Mouse (Mus musculus) c-Kit-negative CD71-positive TER-119-positive erythroid progenitor cells, embryonic 14.5 days (primary cell): ENCODE data around the gene Slc16a4.
A peak's percentile ranks its signal among the peaks of the same experiment; 100 is the strongest.
"Not testable (repeated sequence)": the region's sequence is repeated elsewhere in the genome, so short reads cannot be mapped to it uniquely, and the experiment has no call there.

Experiments used
- DNase-seq: peaks from one replicate; pipeline ENCODE4 v3.0.0-alpha.2; 2013; ENCODE audit warnings: low read depth, low spot score

The Slc16a4 gene

GRCm38 (mm10) chr3:107295672-107296360 lies 4.8 kb downstream of the Slc16a4 start:
- no peak for DNase-seq

- not testable (repeated sequence) for DNase-seq
Observed at GRCm38 (mm10) chr3:107296917-107297316, 5.9 kb downstream of the Slc16a4 start.

- no peak for DNase-seq
Observed at GRCm38 (mm10) chr3:107317338-107317737, 26.3 kb downstream of the Slc16a4 start.

GRCm38 (mm10) chr3:107321141-107321540 lies 30.1 kb downstream of the Slc16a4 start:
- DNase-seq: no peak

GRCm38 (mm10) chr3:107321776-107322175 lies 30.7 kb downstream of the Slc16a4 start:
- DNase-seq: no peak

- no peak for DNase-seq
Observed at GRCm38 (mm10) chr3:107326442-107326841, 35.4 kb downstream of the Slc16a4 start.

- DNase-seq: no peak
Observed at GRCm38 (mm10) chr3:107330503-107331424, 39.7 kb downstream of the Slc16a4 start.

GRCm38 (mm10) chr3:107331746-107332126 lies 40.7 kb downstream of the Slc16a4 start:
- DNase-seq: peak; percentile 40

GRCm38 (mm10) chr3:107332127-107332959 lies 41.3 kb downstream of the Slc16a4 start:
- peak; percentile 37 for DNase-seq

GRCm38 (mm10) chr3:107332960-107333380 lies 41.9 kb downstream of the Slc16a4 start:
- peak; percentile 98 for DNase-seq

GRCm38 (mm10) chr3:107333381-107334201 lies 42.6 kb downstream of the Slc16a4 start, which contains the start of gene Rbm15:
Rbm15 (minus strand) TSS chr3:107333673.
- DNase-seq: peak; percentile 99

GRCm38 (mm10) chr3:107334202-107334934 lies 43.3 kb downstream of the Slc16a4 start:
- DNase-seq: no peak

- DNase-seq: no peak
Observed at GRCm38 (mm10) chr3:107343971-107344370, 52.9 kb downstream of the Slc16a4 start.

GRCm38 (mm10) chr3:107345033-107345725 lies 54.1 kb downstream of the Slc16a4 start:
- no peak for DNase-seq

- DNase-seq: no peak
Observed at GRCm38 (mm10) chr3:107349006-107349405, 58.0 kb downstream of the Slc16a4 start.

- DNase-seq: no peak
Observed at GRCm38 (mm10) chr3:107351706-107352105, 60.7 kb downstream of the Slc16a4 start.

GRCm38 (mm10) chr3:107355618-107356260 lies 64.7 kb downstream of the Slc16a4 start:
- no peak for DNase-seq

GRCm38 (mm10) chr3:107356964-107357441 lies 66.0 kb downstream of the Slc16a4 start:
- no peak for DNase-seq
